Mouse (Mus musculus): ENCODE data around the gene Rap1gds1. TPM values are rescaled to one million over a fixed set of nuclear protein-coding genes. Genes with fewer than 3 reads are reported as not detected.

Rap1gds1 gene
- total and polyA plus RNA-seq, 2 experiments from 2014 or later = 32.2 to 47.9 TPM

DNA sequence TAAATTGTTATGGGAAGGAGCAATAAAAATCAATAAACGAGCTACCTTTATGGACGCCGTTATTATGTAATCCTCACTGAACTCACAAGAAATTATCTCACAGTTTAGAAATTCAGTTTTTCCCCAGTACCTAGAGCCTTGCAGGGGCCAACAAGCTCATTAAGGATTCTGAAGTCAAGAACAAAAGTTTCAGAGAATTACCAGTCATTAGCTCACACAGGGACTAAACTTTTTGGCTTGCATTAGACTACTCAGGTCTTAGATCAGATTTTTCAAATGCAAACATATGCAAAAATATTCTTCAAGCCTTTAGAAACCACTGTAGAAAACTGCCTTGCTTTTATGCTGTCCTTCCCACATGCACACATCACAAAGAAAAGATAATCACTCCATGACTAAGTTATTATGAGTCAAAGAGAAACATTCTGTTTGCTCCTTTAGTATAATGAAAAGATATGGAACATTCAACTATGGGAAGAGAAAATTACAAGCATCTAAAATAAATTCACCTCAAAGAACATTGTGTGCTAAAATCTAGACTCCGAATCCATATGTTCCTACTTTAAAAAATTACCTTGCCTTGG lies 44.3 kb downstream of the Rap1gds1 start:
- H3K27me3 ChIP-seq (ENCODE audit: control insufficient read depth, insufficient read depth, low read length) = no peaks in the 10 kb centered on the region
- H3K9ac ChIP-seq (replicated peaks; ENCODE audit: low read depth, low read length) = no peak overlapping the region
- H3K4me2 ChIP-seq (ENCODE audit: low read depth, low read length) = no peak overlapping the region
- no peaks in the 10 kb centered on the region for H3K4me1 ChIP-seq (ENCODE audit: control insufficient read depth, insufficient read depth)
- TF ChIP-seq EP300 (IDR thresholded peaks at IDR 0.05; ENCODE audit: low read depth) (no peak), CTCF (IDR thresholded peaks at IDR 0.05; ENCODE audit: low read depth) (no peak)
- H3K27ac ChIP-seq (ENCODE audit: low read depth) = no peak overlapping the region
- no peaks in the 10 kb centered on the region for H3K36me3 ChIP-seq (replicated peaks; ENCODE audit: control insufficient read depth, insufficient read depth, low read length)
- H3K9me3 ChIP-seq (replicated peaks; ENCODE audit: control insufficient read depth, low read length) = 0 out of 2 replicates have a peak, but pooled peaks cover 3% of the 10 kb centered on the region
- no peak for ATAC-seq (ENCODE audit: insufficient read depth, low read depth)
- H3K4me3 ChIP-seq (ENCODE audit: low read depth, low read length) = no peak overlapping the region
- WGBS = 97% methylated on average over 4 of the region's 4 CpGs
- DNase-seq (ENCODE audit: low spot score) = no peak

GRCm38 (mm10) chr3:139025077-139025476 lies 49.9 kb downstream of the Rap1gds1 start:
- 0 out of 2 replicates have a peak, but pooled peaks cover 3% of the 10 kb centered on the region for H3K36me3 ChIP-seq (replicated peaks; ENCODE audit: control insufficient read depth, insufficient read depth, low read length)
- H3K9me3 ChIP-seq (replicated peaks; ENCODE audit: control insufficient read depth, low read length) = no peaks in the 10 kb centered on the region
- no peak overlapping the region for H3K4me2 ChIP-seq (ENCODE audit: low read depth, low read length)
- TF ChIP-seq EP300 (IDR thresholded peaks at IDR 0.05; ENCODE audit: low read depth) = no peak
- no peak for TF ChIP-seq CTCF (IDR thresholded peaks at IDR 0.05; ENCODE audit: low read depth)
- no peaks in the 10 kb centered on the region for H3K27me3 ChIP-seq (ENCODE audit: control insufficient read depth, insufficient read depth, low read length)
- DNase-seq (ENCODE audit: low spot score) = no peak
- no peak for ATAC-seq (ENCODE audit: insufficient read depth, low read depth)
- 74% methylated on average over 5 of the region's 5 CpGs for WGBS
- H3K9ac ChIP-seq (replicated peaks; ENCODE audit: low read depth, low read length) = no peak overlapping the region
- 0 out of 2 replicates have a peak, but pooled peaks cover 5% of the 10 kb centered on the region for H3K4me1 ChIP-seq (ENCODE audit: control insufficient read depth, insufficient read depth)
- no peak overlapping the region for H3K27ac ChIP-seq (ENCODE audit: low read depth)
- no peak overlapping the region for H3K4me3 ChIP-seq (ENCODE audit: low read depth, low read length)

GRCm38 (mm10) chr3:139023585-139023984 lies 51.4 kb downstream of the Rap1gds1 start:
- H3K27me3 ChIP-seq (ENCODE audit: control insufficient read depth, insufficient read depth, low read length) = no peaks in the 10 kb centered on the region
- 0 out of 2 replicates have a peak, but pooled peaks cover 5% of the 10 kb centered on the region for H3K4me1 ChIP-seq (ENCODE audit: control insufficient read depth, insufficient read depth)
- H3K4me3 ChIP-seq (ENCODE audit: low read depth, low read length) = no peak overlapping the region
- no peak overlapping the region for H3K27ac ChIP-seq (ENCODE audit: low read depth)
- WGBS = 79% methylated on average over 8 of the region's 8 CpGs
- H3K9me3 ChIP-seq (replicated peaks; ENCODE audit: control insufficient read depth, low read length) = no peaks in the 10 kb centered on the region
- H3K4me2 ChIP-seq (ENCODE audit: low read depth, low read length) = no peak overlapping the region
- 0 out of 2 replicates have a peak, but pooled peaks cover 3% of the 10 kb centered on the region for H3K36me3 ChIP-seq (replicated peaks; ENCODE audit: control insufficient read depth, insufficient read depth, low read length)
- ATAC-seq (ENCODE audit: insufficient read depth, low read depth) (no peak), DNase-seq (ENCODE audit: low spot score) (no peak)
- no peak overlapping the region for H3K9ac ChIP-seq (replicated peaks; ENCODE audit: low read depth, low read length)
- TF ChIP-seq EP300 (IDR thresholded peaks at IDR 0.05; ENCODE audit: low read depth) (no peak), CTCF (IDR thresholded peaks at IDR 0.05; ENCODE audit: low read depth) (no peak)

- WGBS = 87% methylated on average over 9 of the region's 9 CpGs
- H3K27me3 ChIP-seq (ENCODE audit: control insufficient read depth, insufficient read depth, low read length) = no peaks in the 10 kb centered on the region
- no peaks in the 10 kb centered on the region for H3K4me1 ChIP-seq (ENCODE audit: control insufficient read depth, insufficient read depth)
- H3K4me2 ChIP-seq (ENCODE audit: low read depth, low read length) = no peak overlapping the region
- H3K9ac ChIP-seq (replicated peaks; ENCODE audit: low read depth, low read length) = no peak overlapping the region
- 0 out of 2 replicates have a peak, but pooled peaks cover 10% of the 10 kb centered on the region for H3K36me3 ChIP-seq (replicated peaks; ENCODE audit: control insufficient read depth, insufficient read depth, low read length)
- DNase-seq (ENCODE audit: low spot score) (no peak), ATAC-seq (ENCODE audit: insufficient read depth, low read depth) (no peak)
- no peak overlapping the region for H3K4me3 ChIP-seq (ENCODE audit: low read depth, low read length)
- H3K27ac ChIP-seq (ENCODE audit: low read depth) = no peak overlapping the region
- TF ChIP-seq EP300 (IDR thresholded peaks at IDR 0.05; ENCODE audit: low read depth) (no peak), CTCF (IDR thresholded peaks at IDR 0.05; ENCODE audit: low read depth) (no peak)
- H3K9me3 ChIP-seq (replicated peaks; ENCODE audit: control insufficient read depth, low read length) = no peaks in the 10 kb centered on the region
Measured at GRCm38 (mm10) chr3:139012352-139012751, 62.6 kb downstream of the Rap1gds1 start.

GRCm38 (mm10) chr3:139005669-139006068 lies 69.3 kb downstream of the Rap1gds1 start:
- Histone ChIP-seq H3K9ac (replicated peaks; ENCODE audit: low read depth, low read length) (no peak overlapping the region), H3K4me1 (ENCODE audit: control insufficient read depth, insufficient read depth) (no peaks in the 10 kb centered on the region), H3K27me3 (ENCODE audit: control insufficient read depth, insufficient read depth, low read length) (no peaks in the 10 kb centered on the region), H3K4me2 (ENCODE audit: low read depth, low read length) (no peak overlapping the region), H3K36me3 (replicated peaks; ENCODE audit: control insufficient read depth, insufficient read depth, low read length) (0 out of 2 replicates have a peak, but pooled peaks cover 3% of the 10 kb centered on the region), H3K9me3 (replicated peaks; ENCODE audit: control insufficient read depth, low read length) (no peaks in the 10 kb centered on the region), H3K4me3 (ENCODE audit: low read depth, low read length) (no peak overlapping the region), H3K27ac (ENCODE audit: low read depth) (no peak overlapping the region)
- TF ChIP-seq EP300 (IDR thresholded peaks at IDR 0.05; ENCODE audit: low read depth) (no peak), CTCF (IDR thresholded peaks at IDR 0.05; ENCODE audit: low read depth) (no peak)
- no peak for DNase-seq (ENCODE audit: low spot score)
- ATAC-seq (ENCODE audit: insufficient read depth, low read depth) = no peak

GRCm38 (mm10) chr3:139002774-139003173 lies 72.2 kb downstream of the Rap1gds1 start:
- Histone ChIP-seq H3K4me3 (ENCODE audit: low read depth, low read length) (no peak overlapping the region), H3K27ac (ENCODE audit: low read depth) (no peak overlapping the region), H3K4me1 (ENCODE audit: control insufficient read depth, insufficient read depth) (no peaks in the 10 kb centered on the region), H3K9ac (replicated peaks; ENCODE audit: low read depth, low read length) (no peak overlapping the region), H3K9me3 (replicated peaks; ENCODE audit: control insufficient read depth, low read length) (no peaks in the 10 kb centered on the region), H3K36me3 (replicated peaks; ENCODE audit: control insufficient read depth, insufficient read depth, low read length) (0 out of 2 replicates have a peak, but pooled peaks cover 3% of the 10 kb centered on the region), H3K27me3 (ENCODE audit: control insufficient read depth, insufficient read depth, low read length) (no peaks in the 10 kb centered on the region), H3K4me2 (ENCODE audit: low read depth, low read length) (no peak overlapping the region)
- 82% methylated on average over 6 of the region's 6 CpGs for WGBS
- no peak for ATAC-seq (ENCODE audit: insufficient read depth, low read depth)
- TF ChIP-seq CTCF (IDR thresholded peaks at IDR 0.05; ENCODE audit: low read depth) (no peak), EP300 (IDR thresholded peaks at IDR 0.05; ENCODE audit: low read depth) (no peak)
- no peak for DNase-seq (ENCODE audit: low spot score)
